Mouse (Mus musculus): Measurements from ENCODE around the gene Cav3.

Cav3 gene

DNA sequence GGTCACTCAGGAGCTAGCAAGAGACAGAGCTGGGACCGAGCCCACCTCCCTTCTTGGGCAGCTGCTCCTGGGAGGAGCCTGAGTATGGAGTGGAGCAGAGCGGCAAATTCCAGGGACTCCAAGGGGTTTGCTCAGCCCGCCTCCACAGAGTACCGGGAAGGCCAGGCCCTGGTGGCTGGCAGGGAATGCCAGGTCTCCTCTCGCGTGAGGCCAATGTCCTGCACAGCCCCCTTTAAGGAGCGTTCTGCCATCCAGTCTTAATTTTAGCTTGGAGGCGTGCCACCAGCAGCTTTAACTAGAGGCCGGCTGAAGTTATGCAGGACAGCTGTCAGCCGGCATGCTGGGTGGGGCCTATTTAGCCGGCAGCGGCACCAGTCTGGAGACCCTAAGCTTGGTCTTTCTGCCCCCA is at the start of gene Cav3:
Gene Cav3, plus strand, starts transcription at position 165 of the 409 bp plus-strand sequence.
- DNase-seq (ENCODE audit: low read depth), result no peak

DNA sequence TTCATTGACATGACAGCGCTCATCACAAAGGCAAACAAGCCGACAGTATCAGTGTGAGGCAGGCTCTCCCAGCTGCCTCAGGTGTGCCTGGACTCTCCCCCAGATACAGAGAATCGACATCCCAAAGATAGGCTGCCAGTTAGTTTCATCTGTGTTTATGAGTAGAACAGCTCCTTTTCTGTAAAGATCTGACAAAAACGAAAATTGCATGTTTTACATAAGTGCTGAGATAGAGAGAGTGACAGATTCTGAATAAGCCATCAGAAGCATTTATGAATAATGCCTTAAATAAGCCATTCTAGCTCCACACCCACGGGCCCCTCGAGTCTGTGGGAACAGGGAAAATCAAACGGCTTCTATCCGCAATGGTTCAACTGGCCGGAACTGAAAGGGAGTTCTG is 40.0 kb upstream of the Cav3 start:
- DNase-seq (ENCODE audit: low read depth), result no peak

GRCm38 (mm10) chr6:112420883-112421282 is 38.4 kb upstream of the Cav3 start:
- no peak for DNase-seq (ENCODE audit: low read depth)

- no peak for DNase-seq (ENCODE audit: low read depth)
Observed at GRCm38 (mm10) chr6:112423746-112424501, 35.4 kb upstream of the Cav3 start.

DNA sequence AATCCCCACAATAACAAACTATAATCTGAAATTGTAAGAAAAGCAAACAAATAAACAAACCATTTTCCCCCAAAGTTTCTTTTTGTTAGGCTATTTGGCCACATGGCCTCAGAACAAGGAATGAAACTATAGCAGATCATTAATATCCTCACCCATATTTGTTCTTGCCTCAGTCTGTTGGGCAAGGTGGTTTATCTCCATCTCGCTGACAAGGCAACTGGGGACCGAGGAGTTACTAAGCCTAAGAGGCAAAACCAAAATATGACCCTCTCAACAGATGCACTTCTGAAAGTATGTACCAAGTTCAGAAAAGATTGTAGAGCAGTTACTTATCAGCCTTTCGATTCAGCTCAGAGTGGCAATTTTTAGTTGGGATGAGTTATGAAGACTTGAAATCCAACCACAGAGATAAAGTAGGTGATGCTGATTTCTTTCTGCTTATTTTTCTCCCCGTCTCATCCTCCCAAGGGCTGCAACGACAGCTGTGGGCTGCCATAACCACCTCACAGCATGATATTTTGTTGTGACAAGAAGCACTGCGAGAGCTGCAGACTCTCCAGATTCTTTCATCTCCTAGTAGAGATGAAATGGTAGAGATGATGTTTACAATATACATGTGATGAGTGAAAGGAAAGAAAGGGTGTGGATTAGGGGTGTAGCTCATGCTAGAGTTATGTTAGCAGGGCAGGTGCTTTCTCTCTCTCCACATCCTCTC is 33.1 kb upstream of the Cav3 start:
- DNase-seq (ENCODE audit: low read depth), result no peak

DNA sequence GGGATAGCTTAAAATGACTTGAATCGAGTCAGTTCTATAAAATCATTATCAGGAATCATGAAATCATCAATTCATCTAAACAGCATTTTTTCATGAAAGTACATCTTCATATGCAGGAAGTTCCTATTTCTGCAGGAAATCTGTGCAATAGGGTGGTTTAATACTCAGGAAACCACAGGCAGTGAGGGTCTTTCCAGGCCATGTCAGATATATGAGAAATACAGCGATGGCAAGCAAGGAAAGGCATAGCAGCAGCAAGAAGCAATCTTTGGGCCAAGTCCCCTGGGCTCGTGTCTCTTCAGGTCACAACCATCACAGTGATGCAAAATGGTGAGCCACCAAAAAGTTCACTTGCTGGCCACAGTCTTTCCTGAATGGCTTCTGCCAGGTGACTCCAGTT is 13.6 kb upstream of the Cav3 start:
- peak; percentile 14 for DNase-seq (ENCODE audit: low read depth)

- DNase-seq (ENCODE audit: low read depth), result no peak
Observed at GRCm38 (mm10) chr6:112461459-112461858, 2.2 kb downstream of the Cav3 start.

DNA sequence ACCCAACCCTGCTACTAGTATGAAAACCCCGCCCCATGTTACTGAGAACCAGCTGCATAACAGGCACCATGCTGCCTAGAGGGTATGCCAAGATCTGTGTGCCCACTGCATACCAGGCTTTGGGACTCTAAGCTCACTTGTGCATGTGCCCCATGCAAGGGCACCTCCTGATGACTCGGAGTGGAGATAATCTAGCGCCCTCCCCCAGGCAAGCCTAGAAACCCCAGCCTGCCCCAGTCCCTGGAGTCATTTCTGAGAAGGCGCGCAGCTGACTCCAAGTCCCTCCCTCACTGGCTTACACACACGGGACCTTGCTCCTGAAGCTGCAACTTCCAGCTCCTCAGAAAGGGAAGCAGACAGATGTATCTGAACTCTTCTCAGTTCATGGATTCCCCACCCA is 4.0 kb downstream of the Cav3 start:
- DNase-seq (ENCODE audit: low read depth), result no peak

GRCm38 (mm10) chr6:112465441-112465840 is 6.1 kb downstream of the Cav3 start:
- no peak for DNase-seq (ENCODE audit: low read depth)

DNA sequence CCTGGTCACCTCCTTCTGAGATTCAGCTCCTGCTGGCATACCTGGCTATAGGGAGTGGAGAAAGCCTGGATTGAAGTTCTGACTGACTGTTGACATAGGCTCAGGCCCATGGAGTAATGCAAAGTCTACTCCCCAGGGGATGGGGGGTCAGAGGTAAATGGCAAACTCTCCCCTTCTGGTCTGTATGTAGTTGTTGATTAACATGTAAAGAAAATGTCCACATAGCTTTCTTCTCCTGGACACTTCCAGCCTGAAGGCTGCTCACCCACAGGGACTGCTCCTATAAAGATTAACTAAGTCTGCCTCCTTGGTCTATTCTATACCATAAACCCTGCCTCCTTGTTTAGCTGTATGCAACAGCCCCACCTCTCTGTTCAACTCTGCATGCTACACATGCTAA is 6.7 kb downstream of the Cav3 start:
- DNase-seq (ENCODE audit: low read depth), result no peak

- peak; percentile 40 for DNase-seq (ENCODE audit: low read depth)
Observed at GRCm38 (mm10) chr6:112471644-112472043, 12.3 kb downstream of the Cav3 start.

DNA sequence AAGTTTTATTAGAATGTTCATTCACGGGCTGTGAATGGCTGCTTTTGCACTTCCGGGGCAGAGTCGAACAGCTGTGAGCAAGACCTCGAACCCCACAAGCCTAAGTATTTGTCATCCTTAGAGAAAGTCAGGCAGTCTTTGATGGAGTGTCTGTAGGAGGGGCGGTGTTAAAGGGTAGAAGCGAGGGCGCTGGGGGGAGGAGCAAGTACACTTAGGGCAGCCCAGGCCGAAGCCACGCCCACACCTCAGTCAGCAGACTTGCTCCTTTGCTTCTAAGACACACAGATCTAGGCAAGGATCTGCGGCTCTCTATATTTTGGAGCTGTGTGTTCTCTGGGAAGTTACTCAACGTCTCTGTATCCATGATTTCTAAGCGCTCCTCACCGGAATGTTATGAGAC is 20.6 kb downstream of the Cav3 start:
- no peak for DNase-seq (ENCODE audit: low read depth)

DNA sequence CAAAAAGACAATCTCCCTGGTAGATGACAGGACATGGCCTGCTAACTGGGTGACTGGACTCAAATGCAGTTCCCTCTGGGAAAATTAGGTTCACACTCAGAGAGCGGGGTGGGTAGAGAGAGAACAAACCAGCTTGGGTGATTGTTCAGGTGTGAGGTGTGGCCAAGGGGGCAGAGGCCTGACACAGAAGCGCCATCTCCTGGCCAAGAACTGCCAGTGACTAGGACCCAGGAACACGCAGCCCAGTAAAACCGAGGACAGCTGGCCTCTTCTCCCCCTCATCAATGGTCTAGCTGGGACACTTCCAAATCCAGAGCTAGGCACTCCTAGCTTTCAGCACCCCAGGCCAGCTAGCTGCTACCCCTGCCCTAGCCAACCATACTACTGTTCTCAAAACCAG is 25.0 kb downstream of the Cav3 start:
- peak; percentile 23 for DNase-seq (ENCODE audit: low read depth)

DNA sequence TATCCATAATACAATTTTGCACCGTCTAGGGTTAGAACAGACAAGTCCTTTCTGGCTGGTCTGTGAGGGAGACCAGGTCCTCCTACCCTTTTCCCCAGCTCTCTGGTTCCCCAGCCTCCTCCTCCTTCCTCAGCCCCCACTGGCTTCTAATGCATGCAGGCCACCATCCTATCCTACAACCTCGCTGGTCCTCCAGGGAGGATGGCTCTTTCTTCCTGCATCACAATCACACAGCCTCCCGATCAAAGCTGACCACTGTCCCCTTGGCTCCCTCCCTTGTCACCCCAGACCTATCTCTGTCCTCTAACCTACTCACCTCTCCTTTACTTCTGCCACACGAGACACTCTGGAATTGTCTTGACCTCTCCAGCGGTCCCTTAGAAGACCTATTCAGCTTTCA is 28.7 kb downstream of the Cav3 start:
- DNase-seq (ENCODE audit: low read depth), result no peak

DNA sequence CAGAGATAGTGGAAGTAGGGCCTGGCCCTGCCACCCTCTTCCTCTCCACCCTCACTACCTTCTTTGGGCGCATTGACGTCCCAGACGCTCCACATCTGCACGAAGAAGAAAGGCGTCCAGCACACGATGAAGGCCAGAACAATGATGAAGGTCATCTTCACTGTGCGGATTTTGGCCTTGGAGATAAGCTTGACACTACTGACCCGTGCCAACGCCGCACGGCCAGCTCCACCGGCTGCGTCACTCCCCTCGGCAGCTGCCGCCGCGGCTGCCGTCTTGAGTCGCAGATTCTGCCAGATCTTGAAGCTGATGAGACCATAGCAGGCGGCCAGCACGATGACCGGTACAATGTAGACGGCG is 29.5 kb downstream of the Cav3 start:
- DNase-seq (ENCODE audit: low read depth), result no peak

DNA sequence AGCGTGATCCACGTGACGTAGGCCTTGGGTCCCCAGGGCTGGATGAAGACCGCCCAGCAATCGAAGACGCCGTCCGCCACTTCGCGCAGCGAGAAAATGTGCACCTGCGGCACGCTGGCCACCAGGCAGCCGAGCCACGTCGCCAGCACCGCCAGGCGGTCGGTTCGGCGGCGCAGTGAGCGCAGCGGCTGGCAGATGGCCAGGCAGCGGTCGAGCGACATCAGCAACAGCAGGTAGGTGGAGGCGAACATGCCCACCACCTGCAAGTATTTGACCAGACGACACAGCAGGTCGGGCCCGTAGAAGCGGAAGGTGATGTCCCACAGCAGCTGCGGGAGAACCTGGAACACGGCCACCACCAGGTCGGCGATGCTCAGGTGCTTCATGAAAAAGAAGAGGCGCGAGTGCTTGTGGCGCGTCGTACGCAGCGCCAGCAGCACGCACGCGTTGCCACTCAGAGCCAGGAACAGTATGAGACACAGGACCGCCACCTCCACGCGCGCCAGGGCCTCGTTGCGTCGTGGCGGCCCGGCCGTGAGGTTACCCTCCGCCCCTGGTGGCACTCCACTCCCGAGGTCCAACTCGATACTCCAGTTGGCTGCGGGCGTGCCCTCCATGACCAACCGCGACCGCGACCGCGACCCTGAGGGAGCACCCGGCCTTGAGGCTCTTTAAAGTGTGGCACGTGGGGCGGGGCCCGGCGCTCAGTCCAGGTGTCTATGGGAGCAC is 30.0 kb downstream of the Cav3 start:
- DNase-seq (ENCODE audit: low read depth), result no peak

- DNase-seq (ENCODE audit: low read depth), result no peak
Observed at GRCm38 (mm10) chr6:112489910-112490559, 30.7 kb downstream of the Cav3 start, which contains the start of gene Oxtr. TSS of gene Oxtr (minus strand) at chr6:112489943.

- peak; percentile 56 for DNase-seq (ENCODE audit: low read depth)
Observed at GRCm38 (mm10) chr6:112490625-112491242, 31.4 kb downstream of the Cav3 start.

DNA sequence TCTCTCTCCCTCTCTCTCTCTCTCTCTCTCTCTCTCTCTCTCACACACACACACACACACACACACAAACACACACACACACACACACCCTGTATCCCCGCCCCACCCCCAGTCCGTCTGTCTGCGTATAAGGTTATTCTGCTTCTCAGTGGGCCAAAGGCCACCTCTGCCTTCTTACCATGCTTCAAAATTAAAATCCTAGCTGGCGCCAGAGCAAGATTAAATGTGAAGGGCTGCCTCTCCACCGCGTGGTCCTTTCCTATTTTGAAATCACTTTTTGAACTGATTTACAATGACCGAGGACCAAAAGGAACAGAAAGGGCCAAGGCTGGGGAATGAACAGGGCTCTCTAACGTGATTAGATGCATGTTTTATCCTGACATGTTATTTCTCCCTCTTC is 32.2 kb downstream of the Cav3 start:
- no peak for DNase-seq (ENCODE audit: low read depth)

DNA sequence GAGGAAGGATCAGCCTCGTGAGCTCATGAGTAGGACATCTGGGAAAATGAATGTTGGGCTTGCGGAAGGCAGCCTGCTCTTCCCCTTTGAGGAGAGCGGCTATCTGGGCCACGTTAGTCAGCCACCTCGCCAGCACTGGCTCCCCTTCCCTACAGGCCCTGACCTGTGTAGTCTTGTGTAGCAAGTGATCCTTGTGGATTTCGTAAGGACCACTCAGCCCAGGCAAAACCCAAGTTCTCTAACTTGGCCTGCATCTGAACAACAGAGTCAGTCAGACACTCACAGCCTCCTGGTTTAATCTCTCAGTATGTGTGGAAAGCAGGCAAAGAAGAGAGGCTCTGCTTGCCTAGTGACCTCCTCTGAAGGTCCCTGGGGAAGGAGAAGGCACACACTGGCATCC is 33.4 kb downstream of the Cav3 start:
- no peak for DNase-seq (ENCODE audit: low read depth)

GRCm38 (mm10) chr6:112493371-112493770 is 34.1 kb downstream of the Cav3 start:
- DNase-seq (ENCODE audit: low read depth), result no peak

DNA sequence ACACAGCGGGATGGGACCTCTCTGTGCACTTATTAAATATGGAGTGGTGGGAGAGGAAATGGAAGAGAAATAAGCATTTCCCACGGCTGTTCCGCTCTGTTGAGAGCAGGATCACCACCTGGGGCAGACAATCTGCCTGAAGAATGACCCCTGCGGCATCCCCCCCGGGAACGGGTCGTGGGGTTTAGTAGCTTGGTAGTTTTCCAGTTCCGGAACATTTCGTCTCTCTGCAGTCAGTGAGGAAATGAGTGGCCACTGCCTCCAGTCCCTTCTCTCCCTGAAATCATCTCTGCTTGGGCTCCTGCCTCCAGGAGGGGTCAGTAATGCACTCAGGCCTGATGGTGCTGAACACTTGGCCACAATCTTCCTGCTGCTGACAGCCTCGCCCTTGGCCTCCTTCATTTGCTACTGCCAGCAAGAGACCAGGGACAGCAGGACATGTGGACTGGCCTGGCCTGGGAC is 35.3 kb downstream of the Cav3 start:
- peak; percentile 57 for DNase-seq (ENCODE audit: low read depth)
